Mouse (Mus musculus) embryo, embryonic 9.5 days (tissue): ENCODE measurements at regions not wholly inside any gene's neighbourhood (a gene's known extent, or its start where the extent isn't known, plus 50 kb on each side); places are given as distances from the start of the nearest gene placed in this dataset.

Experiments used
- DNase-seq: peaks from one replicate; pipeline ENCODE4 v3.0.0-alpha.2; 2017; ENCODE audit errors: extremely low spot score

GRCm38 (mm10) chr3:154513566-154513965, 82.9 kb upstream of the Cryz start:
- DNase-seq: no peak

GRCm38 (mm10) chr3:154510160-154510559, 86.4 kb upstream of the Cryz start:
- DNase-seq: no peak

GRCm38 (mm10) chr3:154509394-154509793, 87.1 kb upstream of the Cryz start:
- DNase-seq: no peak

GRCm38 (mm10) chr3:154493387-154493920, 103.1 kb upstream of the Cryz start:
- no peak for DNase-seq

- no peak for DNase-seq
Measured at GRCm38 (mm10) chr3:154472426-154472825, 124.1 kb upstream of the Cryz start.

GRCm38 (mm10) chr3:154467581-154468374, 128.7 kb upstream of the Cryz start:
- no peak for DNase-seq

GRCm38 (mm10) chr3:154458208-154458607, 127.7 kb upstream of the Lhx8 start:
- no peak for DNase-seq

- DNase-seq: no peak
Measured at GRCm38 (mm10) chr3:154453025-154453424, 122.6 kb upstream of the Lhx8 start.

GRCm38 (mm10) chr3:154452585-154452984, 122.1 kb upstream of the Lhx8 start:
- no peak for DNase-seq

GRCm38 (mm10) chr3:154451169-154451568, 120.7 kb upstream of the Lhx8 start:
- no peak for DNase-seq

GRCm38 (mm10) chr3:154443351-154444075, 113.1 kb upstream of the Lhx8 start:
- DNase-seq: no peak

GRCm38 (mm10) chr3:154441454-154441853, 111.0 kb upstream of the Lhx8 start:
- no peak for DNase-seq

GRCm38 (mm10) chr3:154440899-154441298, 110.4 kb upstream of the Lhx8 start:
- no peak for DNase-seq

GRCm38 (mm10) chr3:154430856-154431255, 100.4 kb upstream of the Lhx8 start:
- DNase-seq: no peak

GRCm38 (mm10) chr3:154429666-154430065, 99.2 kb upstream of the Lhx8 start:
- no peak for DNase-seq

GRCm38 (mm10) chr3:154424589-154424988, 94.1 kb upstream of the Lhx8 start:
- DNase-seq: no peak

- DNase-seq: no peak
Measured at GRCm38 (mm10) chr3:154421461-154421950, 91.0 kb upstream of the Lhx8 start.

GRCm38 (mm10) chr3:154418177-154418832, 87.8 kb upstream of the Lhx8 start:
- DNase-seq: no peak

- no peak for DNase-seq
Measured at GRCm38 (mm10) chr3:154414358-154414757, 83.9 kb upstream of the Lhx8 start.

GRCm38 (mm10) chr3:154410292-154410691, 79.8 kb upstream of the Lhx8 start:
- no peak for DNase-seq

GRCm38 (mm10) chr3:154402081-154402480, 71.6 kb upstream of the Lhx8 start:
- DNase-seq: no peak

- no peak for DNase-seq
Measured at GRCm38 (mm10) chr3:154393626-154394025, 63.2 kb upstream of the Lhx8 start.
